Mouse (Mus musculus) adrenal gland, adult 8-10 months (tissue): ENCODE measurements at regions not wholly inside any gene's neighbourhood (a gene's known extent, or its start where the extent isn't known, plus 50 kb on each side); places are given as distances from the start of the nearest gene placed in this dataset.
A peak's percentile ranks its signal among the peaks of the same experiment; 100 is the strongest.

Experiments used
- DNase-seq: peaks from one replicate; pipeline ENCODE4 v3.0.0; 2022

GRCm38 (mm10) chr3:38397615-38397956, 87.1 kb downstream of the Ankrd50 start:
- no peak for DNase-seq

- peak; percentile 3 for DNase-seq
Observed at GRCm38 (mm10) chr3:38396760-38397614, 87.7 kb downstream of the Ankrd50 start.

- no peak for DNase-seq
Observed at GRCm38 (mm10) chr3:38394308-38394707, 90.3 kb downstream of the Ankrd50 start.

- no peak for DNase-seq
Observed at GRCm38 (mm10) chr3:38389647-38390046, 95.0 kb downstream of the Ankrd50 start.

- no peak for DNase-seq
Observed at GRCm38 (mm10) chr3:38388961-38389360, 95.7 kb downstream of the Ankrd50 start.

DNA sequence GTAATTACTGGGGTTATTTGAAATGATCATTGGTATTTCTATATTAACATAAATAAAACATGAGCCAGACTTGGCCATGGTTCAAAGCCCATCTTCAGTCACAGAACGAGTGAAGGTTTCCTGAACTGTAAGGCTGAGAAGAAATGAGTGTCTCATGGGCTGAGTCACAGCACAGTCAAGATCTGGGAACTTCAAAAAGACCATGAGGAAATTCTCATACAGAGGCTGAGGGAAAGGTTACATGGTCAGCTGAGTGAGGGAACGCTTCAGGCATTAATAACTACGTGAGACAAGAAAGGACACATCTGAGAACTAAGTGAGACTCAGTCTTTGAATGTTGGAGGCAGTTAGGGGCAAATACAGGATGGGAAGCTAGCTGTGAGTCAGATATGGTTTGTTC, 101.9 kb downstream of the Ankrd50 start:
- DNase-seq = peak; percentile 8

DNA sequence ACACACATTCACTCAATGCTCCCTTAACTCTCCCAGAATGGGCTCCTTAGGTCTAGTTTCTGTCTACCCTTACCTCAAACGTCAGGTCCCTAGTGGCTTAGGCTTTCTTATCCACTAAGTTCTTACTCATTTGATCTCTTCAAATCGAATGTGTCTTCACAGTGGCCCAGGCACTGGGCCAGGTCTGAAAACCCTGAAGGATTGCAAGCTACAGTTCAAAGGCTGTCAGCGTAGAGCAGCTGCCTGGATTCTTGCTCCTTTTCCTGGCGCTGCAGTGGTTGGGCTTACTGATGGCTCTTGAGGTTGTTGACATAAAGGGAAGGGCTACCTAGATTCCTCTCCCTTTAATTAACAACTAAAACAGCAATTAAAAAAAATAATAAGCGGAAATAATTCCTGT, 103.0 kb downstream of the Ankrd50 start:
- no peak for DNase-seq

DNA sequence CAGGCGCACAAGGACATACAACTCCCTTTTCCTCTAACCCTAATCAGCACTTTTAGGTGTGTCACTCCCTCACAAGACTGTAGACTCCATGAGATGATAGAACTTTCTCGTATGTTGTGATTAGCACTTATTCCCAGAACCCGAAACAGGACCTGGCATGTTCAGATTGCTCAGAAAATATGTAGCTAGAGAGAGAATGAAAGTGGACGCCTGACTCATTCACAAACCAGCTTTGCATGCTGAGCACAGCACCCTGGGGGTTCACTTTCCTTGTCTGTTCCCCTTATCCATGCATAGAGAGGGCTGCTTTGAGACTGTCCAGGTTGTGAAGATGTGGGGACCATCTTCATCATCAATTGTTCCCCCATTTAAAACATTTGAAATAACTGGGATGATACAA, 111.0 kb downstream of the Ankrd50 start:
- DNase-seq = no peak

GRCm38 (mm10) chr3:38371702-38372101, 112.9 kb downstream of the Ankrd50 start:
- no peak for DNase-seq

DNA sequence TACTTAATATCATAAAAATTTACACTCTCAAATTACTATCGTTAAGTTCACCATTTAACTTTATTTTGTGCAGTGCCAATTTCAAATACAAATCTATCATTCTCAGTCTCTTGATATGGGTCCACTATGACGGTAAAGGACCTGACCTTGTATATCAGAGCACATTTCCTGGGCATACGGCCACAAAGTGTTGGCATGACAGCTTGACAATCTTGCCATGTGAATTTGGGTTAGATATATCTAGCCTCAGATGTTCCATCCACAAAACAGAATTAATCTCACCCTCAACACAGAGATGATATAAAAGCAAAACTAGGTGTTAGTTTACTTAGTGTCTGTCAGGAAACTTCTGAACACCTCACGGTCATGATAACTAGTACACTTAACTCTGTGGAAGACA, 120.8 kb downstream of the Ankrd50 start:
- no peak for DNase-seq

- no peak for DNase-seq
Observed at GRCm38 (mm10) chr3:38361411-38361810, 123.2 kb downstream of the Ankrd50 start.

- no peak for DNase-seq
Observed at GRCm38 (mm10) chr3:38360974-38361373, 123.7 kb downstream of the Ankrd50 start.

DNA sequence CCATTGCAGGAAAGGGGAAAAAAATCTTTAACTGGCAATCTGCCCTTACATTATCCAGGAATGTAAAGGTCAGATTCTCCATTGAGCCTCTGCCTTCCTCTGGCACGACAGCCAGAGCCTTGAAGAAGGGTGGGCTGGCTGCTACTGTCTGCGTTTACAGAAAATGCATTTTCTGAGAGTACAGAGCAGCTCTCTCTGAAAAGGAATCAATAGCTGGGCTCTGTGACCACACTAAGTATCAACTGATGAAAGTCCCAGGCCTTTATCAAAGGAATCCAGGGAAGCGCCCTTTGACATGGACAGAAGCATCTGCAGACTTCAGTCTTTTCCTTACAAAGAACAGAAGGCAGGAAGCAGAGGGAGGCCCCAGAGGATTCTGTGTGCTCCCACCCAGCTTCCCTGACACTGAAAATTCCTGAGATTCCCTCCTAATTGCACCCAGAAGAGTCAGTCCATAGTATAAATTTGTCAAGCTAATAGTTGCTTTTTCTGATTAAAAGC, 124.2 kb downstream of the Ankrd50 start:
- DNase-seq = no peak

DNA sequence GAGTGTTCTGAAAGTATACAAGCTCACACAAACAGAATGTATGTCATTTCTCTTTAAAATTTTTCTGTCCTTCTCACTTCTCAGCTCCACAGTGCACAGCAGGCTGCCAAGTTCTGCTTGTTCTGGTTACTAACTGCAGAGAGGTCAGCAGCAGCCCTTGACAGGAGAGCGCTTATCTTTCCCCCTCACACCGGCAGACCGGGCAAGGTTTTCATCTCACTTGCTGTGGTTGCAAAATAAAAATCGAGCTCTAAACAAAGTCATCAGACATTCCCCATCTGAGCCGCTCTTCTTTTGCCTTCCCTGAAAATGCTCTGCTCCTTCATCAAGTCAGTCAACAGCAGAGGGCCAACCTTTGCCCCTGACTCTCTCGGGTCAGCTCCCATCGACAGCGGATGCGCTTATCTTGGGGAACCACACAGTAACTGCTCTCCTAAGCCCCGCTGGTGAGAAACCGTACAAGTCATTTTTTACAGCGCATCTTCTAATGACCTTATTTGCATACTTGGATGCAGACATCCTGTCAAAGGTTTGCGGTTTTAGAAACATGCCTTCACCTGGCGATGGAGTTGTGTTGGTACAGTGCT, 126.6 kb downstream of the Ankrd50 start:
- DNase-seq = peak; percentile 29

DNA sequence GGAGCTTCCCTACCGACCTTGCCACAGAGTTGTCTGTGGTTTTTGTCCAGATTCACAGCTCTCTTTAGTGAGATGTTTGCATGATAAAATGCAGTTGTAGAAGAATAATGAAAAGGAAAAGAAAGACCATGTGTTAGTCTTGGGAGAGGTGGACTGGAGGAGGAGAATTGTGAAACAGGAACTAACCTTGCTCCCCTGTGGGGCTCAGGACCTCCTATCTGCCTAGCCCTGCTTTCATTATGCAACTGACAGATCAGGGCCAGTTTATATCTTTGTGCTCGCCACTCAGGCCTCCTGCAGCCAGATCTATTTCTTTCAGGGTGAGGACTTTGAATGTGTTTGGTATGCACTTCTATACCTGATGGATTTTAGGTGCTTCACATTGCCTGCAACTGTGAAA, 140.4 kb downstream of the Ankrd50 start:
- DNase-seq = no peak

DNA sequence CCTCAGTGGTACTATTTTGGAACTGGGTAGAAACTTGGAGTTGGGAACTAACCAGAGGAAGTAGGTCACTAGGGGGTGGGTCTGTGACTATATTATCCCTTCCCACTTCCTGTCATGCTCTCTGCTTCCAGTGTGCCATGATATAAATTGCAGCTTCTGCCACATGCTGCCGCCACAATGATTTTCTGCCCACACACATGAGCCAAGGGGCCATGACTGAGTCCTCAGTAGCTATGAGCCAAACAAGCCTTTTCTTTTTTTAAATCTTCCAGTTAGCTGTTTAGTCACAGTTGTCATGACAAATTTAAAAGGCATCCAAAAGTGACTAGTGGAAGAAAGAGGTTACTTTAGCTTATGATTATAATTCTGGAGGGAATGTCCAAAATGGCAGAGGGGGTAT, 143.0 kb downstream of the Ankrd50 start:
- no peak for DNase-seq

DNA sequence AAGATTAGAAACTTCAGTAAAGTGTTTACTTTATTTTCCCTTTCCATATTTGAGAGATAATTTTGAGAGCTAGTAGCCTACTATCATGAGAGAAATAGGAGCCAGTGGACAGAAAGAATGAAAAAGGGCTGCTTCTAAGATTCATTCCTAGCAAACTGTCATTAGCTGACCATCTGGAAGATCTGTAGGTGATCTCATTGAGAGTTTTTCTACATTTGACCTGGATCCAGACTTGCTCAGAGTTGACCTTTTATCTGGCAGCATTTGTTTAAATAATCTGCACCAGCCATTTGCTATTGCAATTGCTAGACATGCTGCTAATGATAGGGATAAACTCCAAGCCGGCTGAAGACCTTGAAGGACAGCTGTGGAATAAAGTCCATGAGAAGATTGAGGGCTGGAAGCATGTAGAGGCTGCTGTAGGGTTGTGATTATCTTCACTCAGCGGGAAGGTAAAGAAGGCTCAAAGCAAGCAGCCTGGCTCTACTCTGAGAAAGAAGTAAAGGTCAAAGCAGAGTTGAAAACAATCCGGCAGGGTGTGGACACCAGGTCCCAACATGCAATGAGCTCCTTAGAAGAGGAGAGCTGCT, 151.2 kb downstream of the Ankrd50 start:
- no peak for DNase-seq

GRCm38 (mm10) chr3:38331169-38331568, 153.5 kb downstream of the Ankrd50 start:
- DNase-seq = no peak

GRCm38 (mm10) chr3:38327286-38327685, 157.4 kb downstream of the Ankrd50 start:
- no peak for DNase-seq

DNA sequence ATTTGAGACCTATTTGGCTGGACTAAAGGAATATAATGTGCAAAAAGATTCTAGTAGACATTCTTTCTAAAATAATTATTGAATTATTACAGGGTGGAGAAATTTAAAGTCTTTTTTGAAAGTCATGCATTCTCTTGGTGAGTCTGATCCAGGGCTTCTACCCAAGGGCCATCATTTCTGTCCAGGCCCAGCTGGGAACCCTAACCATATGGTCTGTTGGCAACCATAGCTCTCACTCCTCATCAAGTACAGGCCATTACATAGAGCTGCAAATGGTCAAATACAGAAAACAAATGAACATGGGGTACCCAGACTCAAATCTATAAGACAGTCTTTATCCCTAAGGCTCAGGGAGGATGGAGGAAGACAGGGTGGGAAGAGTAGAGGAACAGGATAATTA, 158.4 kb downstream of the Ankrd50 start:
- DNase-seq = no peak

GRCm38 (mm10) chr3:38324663-38325062, 160.0 kb downstream of the Ankrd50 start:
- DNase-seq = no peak

DNA sequence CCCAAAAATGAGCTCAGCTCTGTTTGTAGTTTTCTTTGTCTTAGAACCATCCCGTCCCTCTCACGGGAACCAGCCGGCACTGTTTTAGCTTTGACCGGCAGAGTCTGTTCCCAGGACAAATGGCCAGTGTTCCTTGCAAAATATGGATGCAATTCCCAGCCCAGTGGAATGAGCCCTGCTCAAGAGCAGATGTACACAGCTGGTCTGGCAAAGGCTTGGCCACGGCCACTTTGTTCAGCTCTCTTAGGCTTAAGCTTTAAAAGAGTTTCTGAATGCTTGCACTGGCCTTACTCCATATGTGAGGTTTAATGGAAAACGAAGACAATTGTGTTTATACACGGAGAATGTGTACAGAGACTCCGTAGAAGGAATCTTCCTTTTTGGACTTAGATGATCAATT, 162.2 kb downstream of the Ankrd50 start:
- no peak for DNase-seq

DNA sequence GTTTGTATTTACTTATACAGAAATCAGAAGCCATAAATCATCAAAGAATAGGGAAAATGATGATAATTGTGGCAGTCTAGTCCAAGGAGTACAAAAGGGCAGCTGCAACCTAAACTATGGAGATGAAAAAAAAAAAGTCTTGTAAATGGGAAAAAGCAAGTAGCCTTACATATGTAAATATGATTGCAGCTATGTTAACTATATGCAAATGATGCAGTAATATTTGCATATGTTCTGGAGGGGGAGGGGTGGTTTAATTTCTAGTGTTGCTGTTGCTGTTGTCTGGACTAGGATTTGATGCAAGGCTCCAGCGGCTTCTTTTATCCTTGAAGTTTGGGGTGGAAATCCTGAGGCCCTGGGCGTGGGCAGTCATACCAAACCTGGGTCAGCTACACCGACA, 163.0 kb downstream of the Ankrd50 start:
- no peak for DNase-seq

DNA sequence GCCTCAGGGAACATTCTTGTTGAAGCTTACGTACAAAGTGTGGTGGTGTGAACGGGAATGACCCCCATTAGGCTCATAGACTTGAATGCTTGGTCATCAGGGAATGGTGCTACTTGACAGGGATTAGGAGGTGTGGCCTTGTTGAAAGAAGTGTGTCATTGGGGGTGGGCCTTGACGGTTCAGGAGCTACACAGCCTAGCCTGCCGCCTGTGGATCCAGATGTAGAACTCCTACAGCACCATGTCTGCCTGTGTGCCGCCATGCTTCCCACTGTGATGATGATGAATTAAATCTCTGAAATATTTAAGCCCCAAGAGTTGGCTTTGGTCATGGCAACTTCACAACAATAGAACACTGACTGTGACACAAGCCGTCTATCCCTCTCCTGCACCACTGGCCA, 163.6 kb downstream of the Ankrd50 start:
- DNase-seq = no peak
